Mouse (Mus musculus) forebrain, embryonic 12.5 days (tissue): Measurements from ENCODE around the gene Ryr2. TPM values are rescaled to one million over a fixed set of nuclear protein-coding genes. Genes with fewer than 3 reads are reported as not detected.
A peak's percentile ranks its signal among the peaks of the same experiment; 100 is the strongest.

Experiments
- ATAC-seq: fragments of 200-750 bp; cut with Nextera tagmentation; 2 replicates; pipeline ENCODE4 v1.8.0; 2017; ENCODE audit warnings: moderate TSS enrichment; ENCODE audit not compliant: low FRiP score
- H3K27ac ChIP-seq: fragments of 300-500 bp; sonication (generic); 2 replicates; pipeline ENCODE4 v1.5.1; 2016; ENCODE audit warnings: mild to moderate bottlenecking
- H3K27me3 ChIP-seq: fragments of 300-500 bp; sonication (generic); 2 replicates; pipeline ENCODE4 v1.6.1; 2016; ENCODE audit warnings: mild to moderate bottlenecking
- H3K36me3 ChIP-seq: fragments of 300-500 bp; sonication (generic); replicated peaks from 2 replicates; pipeline ENCODE4 v1.6.1; 2016; ENCODE audit warnings: mild to moderate bottlenecking
- H3K4me1 ChIP-seq: fragments of 300-500 bp; sonication (generic); 2 replicates; pipeline ENCODE4 v1.6.1; 2016
- H3K4me2 ChIP-seq: fragments of 300-500 bp; sonication (generic); 2 replicates; pipeline ENCODE4 v1.6.1; 2016; ENCODE audit warnings: mild to moderate bottlenecking, moderate library complexity
- H3K4me3 ChIP-seq: fragments of 300-500 bp; sonication (generic); replicated peaks from 2 replicates; pipeline ENCODE4 v1.5.1; 2016; ENCODE audit warnings: mild to moderate bottlenecking
- H3K9ac ChIP-seq: fragments of 300-500 bp; sonication (generic); 2 replicates; pipeline ENCODE4 v1.6.1; 2016; ENCODE audit warnings: mild to moderate bottlenecking
- H3K9me3 ChIP-seq: fragments of 300-500 bp; sonication (generic); 2 replicates; pipeline ENCODE4 v1.6.1; 2016
- WGBS: fragments of 180-500 bp; shearing (Covaris S2); methylation state at CpG from one replicate; pipeline ENCODE4 v1.1.7; 2016; 5-methylcytosine and 5-hydroxymethylcytosine counted together
- polyA plus RNA-seq: library from polyadenylated mRNA; unstranded; fragments of >200 nt; fragmentation: Nextera tagmentation; extraction: Ambion mirVana; gene quantifications from 2 replicates; pipeline ENCODE4 v1.2.1, GENCODE M21; 2016

The Ryr2 gene
- polyA plus RNA-seq, 1 experiment from 2014 or later: 0.37 TPM

DNA sequence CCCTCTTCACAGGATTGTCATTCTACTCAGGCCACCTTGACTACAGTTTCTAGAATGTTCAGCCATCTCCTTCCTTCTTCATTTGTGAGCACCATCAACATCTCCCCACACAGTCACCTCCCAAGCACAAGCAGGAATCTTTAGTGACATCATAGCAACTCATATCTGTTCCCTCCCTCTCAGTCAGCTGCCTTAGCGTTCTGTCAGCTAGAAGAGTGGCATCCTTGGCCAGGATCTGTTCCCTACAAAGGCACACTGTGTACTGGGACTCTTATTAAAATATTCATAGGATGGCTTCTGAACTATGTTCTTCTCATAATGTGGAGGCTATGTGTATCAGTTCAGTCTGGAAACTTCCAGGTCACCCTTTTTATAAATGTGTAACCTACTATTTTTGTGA, 8.1 kb upstream of the Ryr2 start:
- H3K9me3 ChIP-seq: no peaks in the 10 kb centered on the region
- H3K4me3 ChIP-seq: no peak overlapping the region
- ATAC-seq: no peak
- H3K36me3 ChIP-seq: no peaks in the 10 kb centered on the region
- H3K4me2 ChIP-seq: no peak overlapping the region
- H3K27me3 ChIP-seq: no peaks in the 10 kb centered on the region
- no peak overlapping the region for H3K9ac ChIP-seq
- H3K4me1 ChIP-seq: no peaks in the 10 kb centered on the region
- 78% methylated on average over 1 of the region's 1 CpGs for WGBS
- no peak overlapping the region for H3K27ac ChIP-seq

DNA sequence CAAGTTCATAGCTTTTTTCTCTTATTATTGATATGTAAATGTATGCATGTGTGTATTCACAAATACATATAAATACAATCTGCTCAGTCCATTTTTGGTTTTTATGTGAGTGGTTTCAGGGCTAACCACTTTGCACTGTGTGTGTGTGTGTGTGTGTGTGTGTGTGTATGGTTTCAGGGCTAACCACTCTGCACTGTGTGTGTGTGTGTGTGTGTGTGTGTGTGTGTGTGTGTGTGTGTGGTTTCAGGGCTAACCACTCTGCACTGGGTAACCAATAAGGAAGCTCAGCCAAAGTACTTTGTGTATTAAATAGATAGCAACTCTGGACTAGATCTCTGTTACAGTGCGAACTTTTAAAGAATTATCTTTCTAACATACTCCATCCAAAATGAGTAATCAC, 2.2 kb upstream of the Ryr2 start:
- 94% methylated on average over 1 of the region's 1 CpGs for WGBS
- H3K27me3 ChIP-seq: peaks cover 40% of the 10 kb centered on the region
- ATAC-seq: no peak
- H3K4me2 ChIP-seq: no peak overlapping the region
- H3K4me3 ChIP-seq: no peak overlapping the region
- no peak overlapping the region for H3K9ac ChIP-seq
- H3K9me3 ChIP-seq: no peaks in the 10 kb centered on the region
- no peaks in the 10 kb centered on the region for H3K36me3 ChIP-seq
- H3K4me1 ChIP-seq: peaks cover 14% of the 10 kb centered on the region
- no peak overlapping the region for H3K27ac ChIP-seq

DNA sequence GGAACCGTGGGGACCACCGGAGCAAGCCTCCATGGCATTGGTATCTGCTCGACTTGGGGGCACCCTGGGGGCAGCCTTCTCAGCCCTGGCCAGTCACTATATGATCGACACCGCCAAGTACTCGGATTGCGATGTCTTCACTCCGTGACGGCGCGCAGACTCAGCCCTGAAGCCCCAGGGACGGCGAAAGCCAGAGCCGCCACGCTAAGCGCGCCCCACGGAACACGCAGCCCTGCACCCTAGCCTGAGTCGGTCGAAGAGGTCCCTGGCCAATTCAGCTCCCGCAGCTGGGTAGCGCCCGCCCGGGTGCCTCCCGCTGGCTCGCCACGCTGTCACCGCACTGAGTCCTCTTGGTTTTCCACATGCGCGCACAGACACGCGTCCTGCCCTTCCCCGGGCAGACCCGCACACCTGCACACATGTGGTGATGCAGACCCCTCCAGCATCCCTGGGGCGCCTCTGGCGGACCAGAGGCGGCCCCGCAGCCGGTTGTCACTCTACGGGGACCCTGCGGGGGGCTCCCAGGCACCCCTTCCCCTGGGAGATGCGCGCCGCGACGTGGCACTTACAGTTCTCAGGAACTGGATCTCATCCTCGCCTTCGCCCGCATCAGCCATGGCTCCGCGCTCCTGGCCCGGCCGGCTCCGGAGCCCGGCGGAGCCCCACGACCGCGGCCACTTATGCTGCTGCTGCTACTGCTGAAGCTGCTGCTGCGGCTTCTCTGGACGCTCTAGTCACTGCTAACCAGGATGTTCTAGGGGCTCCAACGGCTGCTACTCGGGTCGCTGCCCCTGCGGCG, 716 bp downstream of the Ryr2 start:
- Histone ChIP-seq H3K36me3 (no peaks in the 10 kb centered on the region), H3K9ac (peak overlapping the region; percentile 66), H3K27ac (no peak overlapping the region), H3K4me1 (peaks cover 14% of the 10 kb centered on the region), H3K9me3 (no peaks in the 10 kb centered on the region), H3K4me2 (peak overlapping the region; percentile 98), H3K27me3 (peaks cover 49% of the 10 kb centered on the region), H3K4me3 (peak overlapping the region; percentile 72)
- WGBS: 0% methylated on average over 67 of the region's 67 CpGs
- ATAC-seq: peak; percentile 81

DNA sequence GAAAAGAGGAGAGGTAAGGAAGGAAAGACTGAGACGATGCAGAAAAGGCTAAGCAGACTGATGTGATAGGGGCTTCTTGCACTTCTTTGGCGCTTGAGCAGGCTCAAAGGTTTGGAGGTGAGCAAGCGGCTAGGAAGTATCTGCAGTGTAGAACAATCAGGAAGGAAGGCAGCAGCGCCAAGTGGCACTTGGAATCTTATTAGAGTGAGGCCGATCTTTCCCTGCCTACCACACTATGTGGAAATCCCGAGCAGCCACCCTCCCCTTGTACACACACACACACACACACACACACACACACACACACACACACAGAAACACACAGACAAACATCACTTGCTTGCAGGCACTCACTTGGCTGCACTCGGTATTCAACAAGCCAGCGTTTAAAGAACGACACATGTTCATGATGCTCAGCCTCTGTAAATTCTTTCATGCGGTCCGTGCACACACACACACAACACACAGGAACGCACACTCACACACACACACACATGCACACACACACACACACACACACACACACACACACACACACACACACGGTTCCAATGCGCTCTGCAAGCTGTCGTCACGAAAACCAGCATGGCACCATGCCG, 1.4 kb downstream of the Ryr2 start:
- H3K27ac ChIP-seq: no peak overlapping the region
- H3K27me3 ChIP-seq: peaks cover 49% of the 10 kb centered on the region
- H3K36me3 ChIP-seq: no peaks in the 10 kb centered on the region
- no peak for ATAC-seq
- H3K4me2 ChIP-seq: peak overlapping the region; percentile 98
- H3K9me3 ChIP-seq: no peaks in the 10 kb centered on the region
- peak overlapping the region; percentile 66; the same call in 1 of the 2 replicates for H3K9ac ChIP-seq
- WGBS: 5% methylated on average over 17 of the region's 17 CpGs
- peak overlapping the region; percentile 72 for H3K4me3 ChIP-seq
- peaks cover 14% of the 10 kb centered on the region for H3K4me1 ChIP-seq

DNA sequence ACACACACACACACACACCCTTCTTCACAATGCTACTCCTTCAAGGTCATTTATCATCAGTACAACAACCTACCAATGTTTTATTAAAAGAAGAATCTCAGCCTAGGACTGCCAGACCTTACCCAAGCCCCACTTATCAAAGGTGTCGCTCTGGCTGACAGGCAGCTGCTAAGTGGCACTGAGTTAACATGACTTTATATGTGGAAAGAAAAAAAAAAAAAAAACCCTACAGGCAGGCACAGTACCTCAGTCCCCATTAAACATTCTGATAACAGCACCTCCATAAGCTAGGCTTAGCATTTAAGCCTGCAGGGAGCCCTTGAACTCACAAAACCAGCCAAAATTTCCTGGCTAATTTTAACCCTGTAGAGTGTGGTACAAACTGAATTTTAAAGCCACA, 2.4 kb downstream of the Ryr2 start:
- 54% methylated on average over 1 of the region's 1 CpGs for WGBS

DNA sequence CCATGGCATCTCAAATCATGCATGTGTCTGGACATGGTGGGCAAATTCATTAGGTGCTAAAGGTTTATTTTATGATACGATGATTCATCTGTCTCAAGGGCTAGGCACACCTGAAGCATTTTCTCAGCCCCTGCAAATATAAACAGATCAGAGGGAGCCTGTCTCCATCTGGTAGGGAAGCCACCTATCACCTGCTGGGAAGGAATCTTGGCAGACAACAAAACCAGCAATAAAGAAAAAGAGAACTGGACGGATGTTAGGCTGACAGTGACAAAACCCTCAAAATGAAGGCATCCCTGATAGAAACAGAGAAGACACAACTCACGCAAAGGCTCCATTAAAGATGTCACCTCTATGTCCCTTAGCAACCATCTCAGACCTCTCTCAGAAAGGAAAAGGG, 3.7 kb downstream of the Ryr2 start:
- Histone ChIP-seq H3K4me3 (no peak overlapping the region), H3K4me2 (no peak overlapping the region), H3K9ac (no peak overlapping the region), H3K4me1 (peaks cover 14% of the 10 kb centered on the region), H3K27me3 (peaks cover 47% of the 10 kb centered on the region), H3K27ac (no peak overlapping the region), H3K36me3 (no peaks in the 10 kb centered on the region), H3K9me3 (no peaks in the 10 kb centered on the region)
- no peak for ATAC-seq
- 67% methylated on average over 3 of the region's 3 CpGs for WGBS

More for the DNA sequence above, 2.4 kb downstream of the Ryr2 start:
- H3K36me3 ChIP-seq: no peaks in the 10 kb centered on the region
- H3K27me3 ChIP-seq: peaks cover 49% of the 10 kb centered on the region
- no peak overlapping the region for H3K27ac ChIP-seq
- H3K9ac ChIP-seq: no peak overlapping the region
- H3K4me2 ChIP-seq: no peak overlapping the region
- no peak overlapping the region for H3K4me3 ChIP-seq
- H3K4me1 ChIP-seq: peaks cover 14% of the 10 kb centered on the region
- no peak for ATAC-seq
- no peaks in the 10 kb centered on the region for H3K9me3 ChIP-seq

DNA sequence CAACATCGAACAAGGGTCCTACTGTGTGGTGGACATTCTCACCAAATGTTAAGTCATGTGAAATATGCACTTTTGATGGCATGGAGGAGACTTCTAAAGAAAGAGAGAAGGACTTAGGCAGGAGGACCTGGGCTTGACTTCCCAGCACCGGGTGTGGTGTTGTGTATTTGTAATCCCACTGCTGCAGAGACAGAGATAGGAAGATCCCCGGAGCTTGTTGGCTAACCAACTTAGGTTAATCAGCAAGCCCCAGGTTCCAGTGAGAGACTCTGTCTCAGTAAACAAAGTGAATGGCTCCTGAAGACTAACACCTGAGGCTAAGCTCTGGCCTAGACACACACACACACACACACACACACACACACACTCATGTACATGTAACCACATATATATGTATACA, 7.3 kb downstream of the Ryr2 start:
- 90% methylated on average over 3 of the region's 3 CpGs for WGBS
- no peak for ATAC-seq

DNA sequence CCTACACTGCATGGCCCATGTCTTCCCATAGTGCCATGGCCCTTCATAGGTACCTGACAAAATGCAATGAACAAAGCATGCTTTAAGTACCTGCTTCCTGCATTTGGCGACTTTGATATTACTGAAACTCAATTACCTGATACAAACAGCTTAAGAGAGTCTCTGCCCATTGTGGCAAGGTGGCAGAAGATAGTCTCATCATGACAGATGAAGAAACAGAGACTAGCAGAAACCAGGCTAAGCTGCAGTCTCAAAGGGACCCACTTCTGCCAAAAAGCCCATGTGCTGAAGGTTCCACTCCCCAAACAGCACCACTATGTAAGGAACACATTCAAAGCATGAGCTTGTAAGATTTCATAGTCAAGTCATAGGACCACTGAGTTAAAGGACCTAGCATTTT, 7.8 kb downstream of the Ryr2 start:
- no peaks in the 10 kb centered on the region for H3K4me1 ChIP-seq
- H3K9ac ChIP-seq: no peak overlapping the region
- H3K4me2 ChIP-seq: no peak overlapping the region
- H3K27ac ChIP-seq: no peak overlapping the region
- no peaks in the 10 kb centered on the region for H3K36me3 ChIP-seq
- peaks cover 10% of the 10 kb centered on the region for H3K27me3 ChIP-seq
- no peaks in the 10 kb centered on the region for H3K9me3 ChIP-seq
- no peak for ATAC-seq
- no peak overlapping the region for H3K4me3 ChIP-seq
- 73% methylated on average over 1 of the region's 1 CpGs for WGBS

More for the DNA sequence above, 7.3 kb downstream of the Ryr2 start:
- Histone ChIP-seq H3K36me3 (no peaks in the 10 kb centered on the region), H3K4me3 (no peak overlapping the region), H3K27me3 (peaks cover 15% of the 10 kb centered on the region), H3K9me3 (no peaks in the 10 kb centered on the region), H3K4me1 (no peaks in the 10 kb centered on the region), H3K9ac (no peak overlapping the region), H3K4me2 (no peak overlapping the region), H3K27ac (no peak overlapping the region)

DNA sequence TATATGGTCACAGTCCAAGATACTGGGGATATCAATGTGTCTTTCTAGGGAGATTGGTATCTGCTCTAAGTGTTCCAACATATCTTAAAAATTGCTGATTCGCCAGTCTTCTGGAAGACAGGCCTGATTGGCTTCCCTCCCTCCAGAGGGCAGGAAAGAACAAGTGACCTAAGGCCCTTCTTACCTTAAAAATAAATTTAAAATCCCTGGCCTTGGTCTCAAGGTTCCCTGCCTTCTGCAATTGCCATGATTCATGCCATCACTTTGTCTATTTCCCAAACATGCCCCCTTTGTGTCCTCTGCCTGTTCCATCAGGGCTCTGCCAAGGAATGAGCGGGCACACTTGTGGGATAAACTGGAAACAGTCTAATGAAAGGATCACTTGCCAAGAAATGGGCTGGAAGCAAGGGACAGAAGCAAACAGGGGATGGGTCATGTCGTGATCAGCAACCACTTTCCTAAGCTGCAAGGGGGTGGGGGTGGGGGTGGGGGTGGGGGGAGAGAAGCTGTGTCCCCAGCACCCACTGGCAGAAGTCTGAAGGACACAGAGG, 10.3 kb downstream of the Ryr2 start:
- no peaks in the 10 kb centered on the region for H3K27me3 ChIP-seq
- no peaks in the 10 kb centered on the region for H3K36me3 ChIP-seq
- no peak overlapping the region for H3K27ac ChIP-seq
- H3K4me3 ChIP-seq: no peak overlapping the region
- no peaks in the 10 kb centered on the region for H3K4me1 ChIP-seq
- 86% methylated on average over 3 of the region's 3 CpGs for WGBS
- ATAC-seq: no peak
- no peak overlapping the region for H3K9ac ChIP-seq
- H3K4me2 ChIP-seq: no peak overlapping the region
- no peaks in the 10 kb centered on the region for H3K9me3 ChIP-seq

DNA sequence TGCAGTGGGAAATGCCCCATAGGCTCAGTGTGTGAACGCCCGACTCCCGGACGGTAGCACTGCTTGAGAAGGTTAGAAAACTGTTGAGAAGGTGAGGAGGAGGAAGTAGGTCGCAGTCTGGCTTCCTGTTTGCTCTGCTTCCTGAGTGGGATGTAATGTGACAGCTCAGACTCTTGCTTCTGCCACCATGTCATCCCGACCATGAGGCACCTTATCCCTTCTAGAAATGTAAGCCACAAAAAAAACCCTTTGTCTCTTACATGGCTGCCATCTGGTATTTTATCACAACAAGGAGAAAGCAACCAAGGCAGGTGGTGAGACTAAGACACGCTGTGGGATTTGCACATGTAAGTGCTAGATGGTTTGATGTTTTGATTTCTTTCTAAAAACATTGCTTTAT, 12.2 kb downstream of the Ryr2 start:
- Histone ChIP-seq H3K4me2 (no peak overlapping the region), H3K4me1 (no peaks in the 10 kb centered on the region), H3K9me3 (no peaks in the 10 kb centered on the region), H3K4me3 (no peak overlapping the region), H3K27ac (no peak overlapping the region), H3K27me3 (no peaks in the 10 kb centered on the region), H3K36me3 (no peaks in the 10 kb centered on the region), H3K9ac (no peak overlapping the region)
- ATAC-seq: no peak
- WGBS: 88% methylated on average over 7 of the region's 7 CpGs

DNA sequence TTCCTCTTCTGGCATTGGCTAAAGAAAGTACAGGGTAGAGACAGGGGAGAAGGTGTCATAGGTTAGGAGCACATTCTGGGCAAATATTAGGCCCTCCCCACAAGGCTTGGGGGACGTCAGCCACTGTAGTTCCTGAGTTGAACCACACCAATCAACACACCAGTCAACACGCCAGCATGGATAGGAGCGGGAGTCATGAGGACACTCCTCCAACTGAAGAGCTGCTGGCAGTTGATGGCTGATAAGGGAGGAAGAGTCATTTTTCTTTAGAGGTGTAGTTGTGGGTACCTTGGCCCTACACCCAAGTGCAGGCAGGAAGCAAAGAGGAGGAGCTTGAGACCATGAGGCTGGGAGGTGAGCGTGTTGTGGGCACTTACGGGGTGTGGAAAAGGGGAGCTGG, 13.6 kb downstream of the Ryr2 start:
- no peak overlapping the region for H3K9ac ChIP-seq
- no peak for ATAC-seq
- H3K27me3 ChIP-seq: no peaks in the 10 kb centered on the region
- H3K4me2 ChIP-seq: no peak overlapping the region
- no peak overlapping the region for H3K4me3 ChIP-seq
- H3K36me3 ChIP-seq: no peaks in the 10 kb centered on the region
- H3K4me1 ChIP-seq: no peaks in the 10 kb centered on the region
- WGBS: 94% methylated on average over 5 of the region's 5 CpGs
- H3K27ac ChIP-seq: no peak overlapping the region
- H3K9me3 ChIP-seq: no peaks in the 10 kb centered on the region

DNA sequence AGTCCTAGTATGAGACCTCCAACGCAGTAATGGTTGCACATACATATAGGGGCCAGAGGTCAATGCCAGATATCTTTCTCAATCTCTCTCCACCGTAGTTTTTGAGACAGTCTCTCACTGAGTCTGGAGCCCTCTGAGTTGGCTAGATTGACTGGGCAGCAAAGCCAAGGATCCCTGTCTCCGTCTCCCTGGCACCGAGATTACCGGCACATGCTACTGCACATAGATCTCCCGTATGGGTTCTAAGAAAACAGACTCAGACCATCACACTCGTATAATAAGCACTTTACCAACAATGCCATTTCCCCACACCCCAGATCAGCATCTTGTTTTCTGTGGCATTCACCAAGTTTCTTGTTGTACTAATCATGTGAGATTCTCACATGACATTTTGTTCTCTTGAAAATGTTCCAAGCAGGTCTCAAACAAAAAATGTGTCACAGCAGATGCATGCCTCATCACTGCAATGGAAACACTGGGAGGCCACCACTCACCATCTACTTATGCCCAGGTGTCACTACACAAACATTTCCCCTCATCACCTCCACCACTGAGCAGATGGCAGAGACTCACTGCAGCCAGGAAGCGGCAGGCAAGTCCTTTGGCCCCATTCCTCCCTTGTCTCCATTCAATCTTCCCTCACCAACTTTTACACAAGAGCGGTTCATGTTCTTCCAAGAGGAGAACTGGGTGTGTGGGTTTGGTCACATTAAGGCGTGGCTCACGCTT, 14.2 kb downstream of the Ryr2 start:
- H3K4me2 ChIP-seq: no peak overlapping the region
- no peaks in the 10 kb centered on the region for H3K36me3 ChIP-seq
- H3K9me3 ChIP-seq: no peaks in the 10 kb centered on the region
- ATAC-seq: no peak
- no peaks in the 10 kb centered on the region for H3K27me3 ChIP-seq
- no peaks in the 10 kb centered on the region for H3K4me1 ChIP-seq
- H3K4me3 ChIP-seq: no peak overlapping the region
- no peak overlapping the region for H3K9ac ChIP-seq
- H3K27ac ChIP-seq: no peak overlapping the region
- WGBS: 92% methylated on average over 11 of the region's 11 CpGs
